Mouse (Mus musculus) liver, embryonic 16.5 days (tissue): Measurements from ENCODE around the gene Atp2b2. TPM values are rescaled to one million over a fixed set of nuclear protein-coding genes. Genes with fewer than 3 reads are reported as not detected.

Experiments used
- ATAC-seq: fragments of 200-750 bp; cut with Nextera tagmentation; 2 replicates; pipeline ENCODE4 v1.8.0; 2017; ENCODE audit warnings: low read depth, mild to moderate bottlenecking, moderate number of reproducible peaks, moderate library complexity
- H3K27ac ChIP-seq: fragments of 300-500 bp; sonication (generic); 2 replicates; pipeline ENCODE4 v1.5.1; 2014; ENCODE audit warnings: mild to moderate bottlenecking, low read length
- H3K27me3 ChIP-seq: fragments of 300-500 bp; sonication (generic); 2 replicates; pipeline ENCODE4 v1.6.1; 2014; ENCODE audit warnings: low read depth, low read length, mixed read lengths; ENCODE audit not compliant: control insufficient read depth, insufficient read depth
- H3K36me3 ChIP-seq: fragments of 300-500 bp; sonication (generic); 2 replicates; pipeline ENCODE4 v1.6.1; 2014; ENCODE audit warnings: mild to moderate bottlenecking; ENCODE audit not compliant: control insufficient read depth, insufficient read depth
- H3K4me1 ChIP-seq: fragments of 300-500 bp; sonication (generic); 2 replicates; pipeline ENCODE4 v1.6.1; 2014; ENCODE audit warnings: low read depth, low read length, mixed read lengths; ENCODE audit not compliant: control insufficient read depth
- H3K4me2 ChIP-seq: fragments of 300-500 bp; sonication (generic); 2 replicates; pipeline ENCODE4 v1.6.1; 2014; ENCODE audit warnings: low read depth, low read length, mixed read lengths
- H3K4me3 ChIP-seq: fragments of 300-500 bp; sonication (generic); 2 replicates; pipeline ENCODE4 v1.5.1; 2014; ENCODE audit warnings: low read depth, mild to moderate bottlenecking, low read length
- H3K9ac ChIP-seq: fragments of 300-500 bp; sonication (generic); 2 replicates; pipeline ENCODE4 v1.6.1; 2014; ENCODE audit warnings: low read depth, low read length
- H3K9me3 ChIP-seq: fragments of 300-500 bp; sonication (generic); replicated peaks from 2 replicates; pipeline ENCODE4 v1.6.1; 2016; ENCODE audit warnings: low read length; ENCODE audit not compliant: control insufficient read depth
- WGBS: fragments of 180-500 bp; shearing (Covaris S2); extraction: QIAGEN DNeasy Blood & Tissue Kit; methylation state at CpG from one replicate; pipeline ENCODE4 v1.1.7; 2014; ENCODE audit not compliant: insufficient replicate concordance; 5-methylcytosine and 5-hydroxymethylcytosine counted together
- polyA plus RNA-seq: library from polyadenylated mRNA; unstranded; fragments of >200 nt; fragmentation: Nextera tagmentation; extraction: Ambion mirVana; gene quantifications from 2 replicates; pipeline ENCODE4 v1.2.1, GENCODE M21; 2015

The Atp2b2 gene
- polyA plus RNA-seq, 1 experiment from 2014 or later: 2.6 TPM

DNA sequence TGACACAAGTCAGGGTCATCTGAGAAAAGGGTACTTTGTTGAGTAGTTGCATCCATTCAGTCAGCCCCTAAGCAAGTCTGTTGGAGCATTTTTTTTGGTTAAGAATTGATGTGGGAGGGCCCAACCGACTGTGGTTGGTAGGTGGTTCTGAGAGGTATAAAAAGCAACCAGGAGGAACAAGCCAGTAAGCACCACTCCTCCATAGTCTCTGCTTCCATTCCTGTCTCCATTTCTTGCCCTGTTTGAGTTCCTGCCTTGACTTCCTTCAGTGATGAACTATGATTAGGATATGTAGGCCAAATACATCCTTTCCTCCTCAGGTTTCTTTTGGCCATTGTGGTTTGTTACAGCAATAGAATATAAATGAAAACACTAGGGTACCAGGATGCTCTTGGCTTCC, 299.3 kb downstream of the Atp2b2 start:
- H3K4me3 ChIP-seq: no peak overlapping the region
- H3K9me3 ChIP-seq: no peaks in the 10 kb centered on the region
- H3K27me3 ChIP-seq: peaks cover 5% of the 10 kb centered on the region
- H3K27ac ChIP-seq: no peak overlapping the region
- no peak overlapping the region for H3K4me2 ChIP-seq
- WGBS: 30% methylated on average over 1 of the region's 1 CpGs
- H3K9ac ChIP-seq: no peak overlapping the region
- ATAC-seq: no peak
- H3K36me3 ChIP-seq: no peaks in the 10 kb centered on the region; the same call in 1 of the 2 replicates
- peaks cover 12% of the 10 kb centered on the region for H3K4me1 ChIP-seq

- Histone ChIP-seq H3K9ac (no peak overlapping the region), H3K4me1 (peaks cover 12% of the 10 kb centered on the region), H3K27me3 (peaks cover 1% of the 10 kb centered on the region), H3K27ac (no peak overlapping the region), H3K4me3 (no peak overlapping the region), H3K9me3 (no peaks in the 10 kb centered on the region), H3K36me3 (no peaks in the 10 kb centered on the region; the same call in 1 of the 2 replicates), H3K4me2 (no peak overlapping the region)
- ATAC-seq: no peak
- WGBS: 59% methylated on average over 1 of the region's 1 CpGs
Measured at GRCm38 (mm10) chr6:113742321-113742720, 300.1 kb downstream of the Atp2b2 start.

- Histone ChIP-seq H3K9ac (no peak overlapping the region), H3K9me3 (no peaks in the 10 kb centered on the region), H3K27me3 (no peaks in the 10 kb centered on the region), H3K27ac (no peak overlapping the region), H3K36me3 (no peaks in the 10 kb centered on the region; the same call in 1 of the 2 replicates), H3K4me2 (no peak overlapping the region), H3K4me3 (no peak overlapping the region), H3K4me1 (peaks cover 12% of the 10 kb centered on the region)
- ATAC-seq: no peak
- 55% methylated on average over 2 of the region's 2 CpGs for WGBS
Measured at GRCm38 (mm10) chr6:113741425-113741824, 301.0 kb downstream of the Atp2b2 start.

GRCm38 (mm10) chr6:113740236-113741217, 301.9 kb downstream of the Atp2b2 start, which contains the start of gene Sec13:
Gene Sec13 (minus strand): TSS chr6:113740743.
- 5% methylated on average over 41 of the region's 41 CpGs for WGBS
- Histone ChIP-seq H3K4me3 (peak within 1 kb of the TSS; percentile 85), H3K4me1 (peaks cover 12% of the 10 kb centered on the region), H3K9ac (peak within 1 kb of the TSS; percentile 86), H3K27ac (peak within 1 kb of the TSS; percentile 33; the same call in 1 of the 2 replicates), H3K9me3 (no peaks in the 10 kb centered on the region), H3K4me2 (peak within 1 kb of the TSS; percentile 63), H3K27me3 (no peaks in the 10 kb centered on the region), H3K36me3 (peaks cover 7% of the 10 kb centered on the region)
- ATAC-seq: peak; percentile 82

- no peak for ATAC-seq
Measured at GRCm38 (mm10) chr6:113737318-113738046, 304.9 kb downstream of the Atp2b2 start.

GRCm38 (mm10) chr6:113731296-113731695, 311.1 kb downstream of the Atp2b2 start:
- no peaks in the 10 kb centered on the region for H3K4me1 ChIP-seq
- no peaks in the 10 kb centered on the region for H3K9me3 ChIP-seq
- peaks cover 65% of the 10 kb centered on the region for H3K36me3 ChIP-seq
- H3K27me3 ChIP-seq: no peaks in the 10 kb centered on the region
- no peak overlapping the region for H3K9ac ChIP-seq
- WGBS: 77% methylated on average over 3 of the region's 3 CpGs
- no peak for ATAC-seq
- H3K4me2 ChIP-seq: no peak overlapping the region
- H3K4me3 ChIP-seq: no peak overlapping the region
- no peak overlapping the region for H3K27ac ChIP-seq

More at GRCm38 (mm10) chr6:113737318-113738046, 304.9 kb downstream of the Atp2b2 start:
- H3K9ac ChIP-seq: no peak overlapping the region
- no peak overlapping the region for H3K4me2 ChIP-seq
- H3K9me3 ChIP-seq: no peaks in the 10 kb centered on the region
- WGBS: 74% methylated on average over 9 of the region's 9 CpGs
- no peaks in the 10 kb centered on the region for H3K27me3 ChIP-seq
- H3K4me3 ChIP-seq: no peak overlapping the region
- no peak overlapping the region for H3K27ac ChIP-seq
- H3K36me3 ChIP-seq: peaks cover 20% of the 10 kb centered on the region
- peaks cover 12% of the 10 kb centered on the region for H3K4me1 ChIP-seq

DNA sequence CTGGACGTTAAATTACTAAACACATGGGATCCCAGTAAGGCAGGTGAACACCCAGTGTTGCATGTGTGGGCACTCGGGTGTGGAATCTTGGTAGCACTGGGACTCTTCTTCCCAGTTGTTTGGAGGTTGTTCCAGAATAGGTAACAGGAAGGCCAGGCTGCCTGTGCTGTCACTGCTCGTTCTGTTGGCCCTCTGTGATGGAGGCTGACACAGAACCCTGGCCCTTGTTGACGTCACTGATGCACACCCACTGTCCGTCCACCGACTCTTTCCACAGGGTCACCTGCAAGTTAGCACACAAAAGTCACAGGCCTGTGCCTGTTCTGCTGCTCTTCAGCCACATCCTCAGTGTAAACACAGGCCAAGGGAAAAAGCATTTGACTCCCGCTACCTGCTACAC, 314.2 kb downstream of the Atp2b2 start:
- no peak overlapping the region for H3K4me2 ChIP-seq

GRCm38 (mm10) chr6:113721061-113721460, 321.4 kb downstream of the Atp2b2 start:
- peak; percentile 81 for ATAC-seq
- peaks cover 10% of the 10 kb centered on the region for H3K4me1 ChIP-seq
- no peaks in the 10 kb centered on the region for H3K9me3 ChIP-seq
- H3K4me2 ChIP-seq: no peak overlapping the region
- peak overlapping the region; percentile 59 for H3K27ac ChIP-seq
- no peak overlapping the region for H3K9ac ChIP-seq
- H3K4me3 ChIP-seq: no peak overlapping the region
- WGBS: 69% methylated on average over 4 of the region's 4 CpGs
- H3K36me3 ChIP-seq: peaks cover 27% of the 10 kb centered on the region
- H3K27me3 ChIP-seq: no peaks in the 10 kb centered on the region

More for the DNA sequence above, 314.2 kb downstream of the Atp2b2 start:
- Histone ChIP-seq H3K4me3 (no peak overlapping the region), H3K9me3 (no peaks in the 10 kb centered on the region), H3K27ac (no peak overlapping the region), H3K27me3 (no peaks in the 10 kb centered on the region), H3K4me1 (no peaks in the 10 kb centered on the region), H3K36me3 (peaks cover 61% of the 10 kb centered on the region), H3K9ac (no peak overlapping the region)
- WGBS: 71% methylated on average over 7 of the region's 7 CpGs
- ATAC-seq: no peak
